Mouse (Mus musculus) stomach, postnatal 0 days (tissue): ENCODE measurements at regions not wholly inside any gene's neighbourhood (a gene's known extent, or its start where the extent isn't known, plus 50 kb on each side); places are given as distances from the start of the nearest gene placed in this dataset.

Experiments
- CTCF ChIP-seq: IDR thresholded peaks from 2 replicates; pipeline ENCODE4 v1.5.1; 2016; ENCODE audit warnings: antibody characterized with exemption, low read depth, mild to moderate bottlenecking, moderate library complexity
- EP300 ChIP-seq: optimal IDR thresholded peaks from 2 replicates; pipeline ENCODE3; 2016; ENCODE audit warnings: antibody characterized with exemption

DNA sequence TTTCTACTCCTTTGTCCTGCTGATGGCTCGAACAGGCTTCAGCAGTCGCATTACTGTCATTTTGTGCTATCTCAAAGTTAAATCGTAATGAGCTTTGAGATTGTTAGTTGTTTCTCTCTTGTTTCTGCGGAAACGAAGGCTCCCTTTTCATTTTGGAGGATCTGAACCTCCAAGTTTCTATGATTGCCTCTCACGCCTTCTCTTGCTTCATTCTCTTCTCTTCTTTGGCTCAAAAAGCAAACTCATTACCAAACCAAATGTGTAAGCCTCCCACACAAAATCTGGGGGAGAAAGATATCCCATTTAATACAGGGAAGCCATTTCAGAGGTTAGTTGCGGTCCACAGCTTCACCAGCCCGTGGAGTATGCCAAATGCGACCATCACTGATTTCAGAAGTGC, 121.1 kb upstream of the Gm6657 start:
- no peak for TF ChIP-seq EP300
- TF ChIP-seq CTCF, result no peak
